Mouse (Mus musculus) myocyte (in vitro differentiated cells): ENCODE data around the gene Tmem181a.
"Not testable (repeated sequence)": the region's sequence is repeated elsewhere in the genome, so short reads cannot be mapped to it uniquely, and the experiment has no call there.

Experiments
- E2F4 ChIP-seq: IDR thresholded peaks from one replicate; pipeline ENCODE4 v1.6.1; 2011; ENCODE audit warnings: mild to moderate bottlenecking, control low read depth, moderate library complexity; ENCODE audit not compliant: insufficient read depth
- MAX ChIP-seq: IDR thresholded peaks from one replicate; pipeline ENCODE4 v1.6.1; 2011; ENCODE audit warnings: low read depth, mild to moderate bottlenecking, control low read depth
- MYOD1 ChIP-seq, 3 experiments: IDR thresholded peaks; one replicate each; pipeline ENCODE4 v1.6.1; 2011; ENCODE audit warnings: control low read depth in 2 of 3, low read depth in 2 of 3, mild to moderate bottlenecking in 2 of 3, moderate library complexity in 1 of 3; ENCODE audit not compliant: insufficient read length in 2 of 3, control insufficient read depth in 1 of 3
- MYOG ChIP-seq, 3 experiments: IDR thresholded peaks; one replicate each; pipeline ENCODE4 v1.6.1; 2011; ENCODE audit warnings: control low read depth in 2 of 3, low read depth in 2 of 3, mild to moderate bottlenecking in 2 of 3; ENCODE audit not compliant: insufficient read length in 2 of 3, control insufficient read depth in 1 of 3, insufficient read depth in 1 of 3
- POLR2A ChIP-seq: IDR thresholded peaks from one replicate; pipeline ENCODE4 v1.6.1; 2011; ENCODE audit warnings: low read depth, mild to moderate bottlenecking, control low read depth, moderate library complexity; ENCODE audit not compliant: insufficient read length
- POLR2AphosphoS2 ChIP-seq: IDR thresholded peaks from one replicate; pipeline ENCODE4 v1.6.1; 2011; ENCODE audit warnings: low read depth, control low read depth; ENCODE audit not compliant: insufficient read length
- SRF ChIP-seq: IDR thresholded peaks from one replicate; pipeline ENCODE4 v1.6.1; 2011; ENCODE audit warnings: low read depth; ENCODE audit not compliant: control insufficient read depth, insufficient read length
- TCF12 ChIP-seq: IDR thresholded peaks from one replicate; pipeline ENCODE4 v1.6.1; 2011; ENCODE audit warnings: mild to moderate bottlenecking, control low read depth; ENCODE audit not compliant: poor library complexity, insufficient read depth, severe bottlenecking
- USF1 ChIP-seq: IDR thresholded peaks from one replicate; pipeline ENCODE4 v1.6.1; 2011; ENCODE audit warnings: low read depth, mild to moderate bottlenecking, control low read depth, moderate library complexity

DNA sequence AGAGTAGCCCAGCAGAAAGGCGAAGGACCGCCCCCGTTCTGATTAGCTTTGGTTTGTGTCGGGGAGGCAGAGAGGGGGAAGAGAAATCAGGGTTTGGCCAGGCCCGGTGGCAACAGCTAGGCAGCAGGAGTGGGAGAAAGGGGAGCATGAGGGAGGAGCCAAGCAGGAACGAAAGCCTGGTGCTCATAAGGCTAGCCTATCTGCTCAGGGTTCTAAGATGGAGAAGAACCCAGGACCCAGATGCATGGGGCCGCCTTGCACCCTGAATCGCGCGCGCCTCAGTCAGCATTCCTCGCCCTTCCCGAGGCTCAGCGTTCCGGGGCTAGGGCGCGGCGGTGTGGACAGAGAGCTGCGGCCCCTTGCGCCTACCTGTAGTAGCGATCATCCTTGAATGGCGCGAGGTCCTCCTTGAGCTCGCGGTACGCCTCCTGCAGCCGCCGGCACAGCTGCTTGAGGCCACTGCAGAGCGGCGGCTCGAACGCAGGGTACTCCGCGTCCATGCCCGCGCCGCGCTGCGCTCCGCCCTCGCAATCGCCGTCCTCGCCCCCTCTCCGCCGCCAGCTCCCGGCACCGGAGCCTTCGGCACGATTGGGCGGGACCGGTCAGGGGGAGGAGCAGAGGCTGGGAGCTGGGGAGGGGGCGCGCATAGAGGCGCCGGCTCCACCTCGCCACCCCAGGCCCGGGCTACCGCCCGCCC lies 64.6 kb downstream of the Tmem181a start:
- not testable (repeated sequence) for TF ChIP-seq MAX; POLR2A; TCF12; SRF; MYOD1 (IDR thresholded peaks at IDR 0.05; ENCODE audit: control insufficient read depth in 1 of 3, insufficient read length in 2 of 3, low read depth in 2 of 3); MYOG (IDR thresholded peaks at IDR 0.05; ENCODE audit: control insufficient read depth in 1 of 3, insufficient read depth in 1 of 3, insufficient read length in 2 of 3, low read depth in 2 of 3); USF1; POLR2AphosphoS2; E2F4
